Mouse (Mus musculus): ENCODE data around the gene Shroom1.

- TF ChIP-seq USF1 (IDR thresholded peaks at IDR 0.05; ENCODE audit: low read depth) (no peak), CTCF (IDR thresholded peaks at IDR 0.05; ENCODE audit: control insufficient read depth, insufficient read depth, insufficient read length) (no peak), MYOD1 (IDR thresholded peaks at IDR 0.05; ENCODE audit: control insufficient read depth, insufficient read length, low read depth) (no peak), FOSL1 (IDR thresholded peaks at IDR 0.05; ENCODE audit: insufficient read depth, low read length, poor library complexity, severe bottlenecking) (no peak), MAX (IDR thresholded peaks at IDR 0.05) (no peak), MYOG (IDR thresholded peaks at IDR 0.05; ENCODE audit: control insufficient read depth, extremely low read depth, insufficient read length) (no peak), CEBPB (IDR thresholded peaks at IDR 0.05; ENCODE audit: low read depth) (no peak)
Observed at GRCm38 (mm10) chr11:53493243-53493955, 36.4 kb downstream of the Shroom1 start.
